Mouse (Mus musculus) kidney, adult 18-20 months (tissue): ENCODE measurements around the gene Smoc2.

ENCODE experiments used
- DNase-seq: peaks from one replicate; pipeline ENCODE4 v3.0.0; 2021

Gene Smoc2

GRCm38 (mm10) chr17:14426481-14426880, 147.2 kb downstream of the Smoc2 start:
- no peak for DNase-seq

- DNase-seq: no peak
Observed at GRCm38 (mm10) chr17:14434717-14435116, 155.4 kb downstream of the Smoc2 start.

- DNase-seq: no peak
Observed at GRCm38 (mm10) chr17:14445611-14446010, 166.3 kb downstream of the Smoc2 start.

- no peak for DNase-seq
Observed at GRCm38 (mm10) chr17:14447275-14447674, 168.0 kb downstream of the Smoc2 start.
